Mouse (Mus musculus): ENCODE data around the gene Eme1.

- TF ChIP-seq POLR2A (IDR thresholded peaks at IDR 0.05; ENCODE audit: borderline replicate concordance, low read depth, low read length) (no peak), CTCF (IDR thresholded peaks at IDR 0.05; ENCODE audit: low read depth, low read length) (no peak)
Observed at GRCm38 (mm10) chr11:94674984-94675383, 21.2 kb upstream of the Eme1 start.
